Mouse (Mus musculus) lung, embryonic 16.5 days (tissue): ENCODE measurements around the gene Agbl1. TPM values are rescaled to one million over a fixed set of nuclear protein-coding genes. Genes with fewer than 3 reads are reported as not detected.
A peak's percentile ranks its signal among the peaks of the same experiment; 100 is the strongest.

Experiments
- ATAC-seq: fragments of 200-750 bp; cut with Nextera tagmentation; 2 replicates; pipeline ENCODE4 v1.8.0; 2017; ENCODE audit warnings: low read depth, mild to moderate bottlenecking, moderate library complexity
- H3K27ac ChIP-seq: fragments of 300-500 bp; sonication (generic); 2 replicates; pipeline ENCODE4 v1.5.1; 2014; ENCODE audit warnings: mild to moderate bottlenecking, control low read depth, low read length
- H3K27me3 ChIP-seq: fragments of 300-500 bp; sonication (generic); 2 replicates; pipeline ENCODE4 v1.6.1; 2014; ENCODE audit warnings: low read depth, low read length, mixed read lengths; ENCODE audit not compliant: control insufficient read depth, insufficient read depth
- H3K36me3 ChIP-seq: fragments of 300-500 bp; sonication (generic); 2 replicates; pipeline ENCODE4 v1.6.1; 2014; ENCODE audit warnings: low read length; ENCODE audit not compliant: control insufficient read depth, insufficient read depth
- H3K4me1 ChIP-seq: fragments of 300-500 bp; sonication (generic); replicated peaks from 2 replicates; pipeline ENCODE4 v1.6.1; 2014; ENCODE audit warnings: low read length, mixed read lengths; ENCODE audit not compliant: control insufficient read depth, insufficient read depth
- H3K4me2 ChIP-seq: fragments of 300-500 bp; sonication (generic); 2 replicates; pipeline ENCODE4 v1.6.1; 2014; ENCODE audit warnings: low read depth, low read length, control low read depth
- H3K4me3 ChIP-seq: fragments of 300-500 bp; sonication (generic); 2 replicates; pipeline ENCODE4 v1.5.1; 2014; ENCODE audit warnings: mild to moderate bottlenecking, low read length, control low read depth
- H3K9ac ChIP-seq: fragments of 300-500 bp; sonication (generic); 2 replicates; pipeline ENCODE4 v1.6.1; 2014; ENCODE audit warnings: low read length, control low read depth
- H3K9me3 ChIP-seq: fragments of 300-500 bp; sonication (generic); 2 replicates; pipeline ENCODE4 v1.6.1; 2016; ENCODE audit warnings: low read length; ENCODE audit not compliant: control insufficient read depth
- WGBS: fragments of 180-500 bp; shearing (Covaris S2); extraction: QIAGEN DNeasy Blood & Tissue Kit; methylation state at CpG from one replicate; pipeline ENCODE4 v1.1.7; 2014; 5-methylcytosine and 5-hydroxymethylcytosine counted together
- polyA plus RNA-seq: library from polyadenylated mRNA; unstranded; fragments of >200 nt; fragmentation: Nextera tagmentation; extraction: Ambion mirVana; gene quantifications from 2 replicates; pipeline ENCODE4 v1.2.1, GENCODE M21; 2015

The Agbl1 gene
- polyA plus RNA-seq, 1 experiment from 2014 or later, result not detected

DNA sequence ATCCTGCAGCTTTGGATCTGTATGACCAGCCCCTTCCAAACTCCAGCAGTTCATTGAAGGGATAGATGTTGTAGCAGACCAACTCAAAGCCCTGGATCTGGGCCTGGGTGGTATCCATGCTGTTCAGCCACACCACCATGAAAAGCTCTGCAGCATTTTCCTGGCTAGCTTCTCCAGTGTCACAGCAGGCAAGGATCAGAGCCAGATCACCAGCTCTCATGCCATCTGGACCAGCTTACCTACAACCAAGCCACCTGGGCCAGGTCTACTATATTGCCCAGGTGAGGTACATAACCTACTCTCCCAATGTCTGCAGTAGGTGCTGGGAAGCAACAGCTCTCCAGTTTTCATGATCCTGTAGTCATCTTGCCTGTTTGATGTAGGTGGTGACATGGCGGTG lies 884.3 kb downstream of the Agbl1 start:
- no peak overlapping the region for H3K27ac ChIP-seq
- ATAC-seq, result no peak
- 100% methylated on average over 1 of the region's 1 CpGs for WGBS
- no peak overlapping the region for H3K4me2 ChIP-seq
- no peaks in the 10 kb centered on the region for H3K4me1 ChIP-seq
- H3K27me3 ChIP-seq, result no peaks in the 10 kb centered on the region
- no peak overlapping the region for H3K4me3 ChIP-seq
- no peak overlapping the region for H3K9ac ChIP-seq
- no peaks in the 10 kb centered on the region for H3K36me3 ChIP-seq
- H3K9me3 ChIP-seq, result no peaks in the 10 kb centered on the region

DNA sequence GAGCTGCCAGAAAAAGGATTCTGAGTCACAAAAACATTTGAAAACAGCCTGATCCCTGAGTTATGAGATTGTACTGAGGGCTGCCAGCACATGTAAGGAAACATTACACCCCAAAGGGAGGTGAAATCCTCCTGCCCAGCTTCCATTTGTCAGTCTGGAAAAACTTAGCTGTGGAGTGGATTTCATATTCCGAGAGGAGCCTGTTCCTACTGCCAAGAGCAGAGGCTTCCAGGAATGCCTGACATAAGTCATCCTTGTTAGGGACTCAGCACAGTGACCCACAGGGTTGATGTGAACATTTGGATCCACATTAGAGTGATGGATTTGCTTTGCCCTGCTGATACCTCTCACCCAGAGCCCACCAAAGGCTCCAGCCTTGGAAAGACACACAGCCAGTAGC lies 899.4 kb downstream of the Agbl1 start:
- Histone ChIP-seq H3K9me3 (no peaks in the 10 kb centered on the region), H3K36me3 (no peaks in the 10 kb centered on the region), H3K4me2 (no peak overlapping the region), H3K4me1 (peaks cover 10% of the 10 kb centered on the region; the same call in 1 of the 2 replicates), H3K27me3 (no peaks in the 10 kb centered on the region), H3K27ac (no peak overlapping the region), H3K4me3 (no peak overlapping the region), H3K9ac (no peak overlapping the region)
- no peak for ATAC-seq
- 18% methylated on average over 1 of the region's 1 CpGs for WGBS

DNA sequence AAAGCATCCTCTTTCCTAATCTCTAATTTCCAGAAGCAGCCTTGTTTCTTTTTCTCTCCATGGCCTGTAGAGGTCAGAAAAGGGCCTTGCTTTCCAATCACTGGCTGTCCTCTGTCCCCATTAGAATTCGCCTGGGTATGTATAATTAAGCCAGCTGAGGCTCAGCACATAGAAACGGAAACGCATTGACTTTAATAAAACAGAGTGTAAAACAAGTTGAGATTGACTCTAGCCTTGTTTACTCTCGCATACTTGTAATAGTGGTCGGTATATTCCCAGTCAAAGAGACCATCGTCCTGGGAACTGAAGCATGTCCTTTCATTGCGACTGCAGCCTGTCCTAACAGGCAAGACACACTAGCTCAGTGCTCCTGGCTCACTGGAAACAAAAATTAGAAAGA lies 902.3 kb downstream of the Agbl1 start:
- whole genome bisulfite sequencing, result 19% methylated on average over 7 of the region's 7 CpGs
- no peaks in the 10 kb centered on the region for H3K27me3 ChIP-seq
- no peaks in the 10 kb centered on the region for H3K36me3 ChIP-seq
- H3K4me1 ChIP-seq, result peaks cover 10% of the 10 kb centered on the region; the same call in 1 of the 2 replicates
- H3K9me3 ChIP-seq, result no peaks in the 10 kb centered on the region
- no peak overlapping the region for H3K4me3 ChIP-seq
- no peak overlapping the region for H3K4me2 ChIP-seq
- ATAC-seq, result peak; percentile 53; the same call in 1 of the 2 replicates
- H3K27ac ChIP-seq, result no peak overlapping the region
- H3K9ac ChIP-seq, result no peak overlapping the region

DNA sequence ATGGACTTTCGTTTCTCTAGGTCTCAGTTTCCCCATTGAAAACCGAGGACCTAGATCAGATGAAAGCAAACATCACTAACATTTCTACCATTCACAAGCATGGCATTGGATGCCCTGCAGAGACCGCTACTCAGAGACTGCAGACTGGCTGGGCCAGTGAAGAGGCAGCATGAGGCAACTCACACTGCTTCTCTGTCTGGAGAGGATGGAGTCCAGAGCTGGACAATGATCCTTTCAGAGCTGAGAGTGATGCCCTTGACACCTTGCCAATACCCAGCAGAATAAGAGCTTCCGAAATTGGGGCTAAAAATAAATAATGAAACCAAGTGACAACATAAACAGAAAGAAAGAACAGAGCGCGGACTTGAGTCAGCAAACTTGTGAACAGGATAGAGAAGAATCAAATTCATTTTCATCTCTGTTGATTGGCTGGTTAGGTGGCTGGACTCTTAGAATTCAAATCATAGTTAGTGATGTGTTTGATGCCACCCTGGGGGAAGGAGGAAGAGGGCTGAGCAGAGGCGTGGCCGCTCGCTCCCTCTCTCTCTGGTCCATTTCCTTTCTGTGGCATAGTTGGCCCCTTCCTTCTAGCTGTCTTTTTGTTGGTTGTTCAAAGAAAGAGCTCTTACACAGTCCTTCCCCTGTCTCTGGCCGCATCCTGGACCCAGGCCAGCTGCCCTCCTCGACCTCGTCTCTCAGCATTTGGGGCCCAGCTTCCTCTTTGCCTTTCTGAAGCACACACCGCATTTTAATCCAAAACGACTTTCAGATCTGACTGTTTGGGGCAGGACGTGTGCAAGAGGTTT lies 903.1 kb downstream of the Agbl1 start:
- Histone ChIP-seq H3K27ac (no peak overlapping the region), H3K4me2 (peak overlapping the region; percentile 3; the same call in 1 of the 2 replicates), H3K27me3 (no peaks in the 10 kb centered on the region), H3K36me3 (no peaks in the 10 kb centered on the region), H3K4me3 (no peak overlapping the region), H3K4me1 (peaks cover 10% of the 10 kb centered on the region; the same call in 1 of the 2 replicates), H3K9me3 (no peaks in the 10 kb centered on the region), H3K9ac (no peak overlapping the region)
- WGBS, result 33% methylated on average over 15 of the region's 15 CpGs
- ATAC-seq, result peak; percentile 77

DNA sequence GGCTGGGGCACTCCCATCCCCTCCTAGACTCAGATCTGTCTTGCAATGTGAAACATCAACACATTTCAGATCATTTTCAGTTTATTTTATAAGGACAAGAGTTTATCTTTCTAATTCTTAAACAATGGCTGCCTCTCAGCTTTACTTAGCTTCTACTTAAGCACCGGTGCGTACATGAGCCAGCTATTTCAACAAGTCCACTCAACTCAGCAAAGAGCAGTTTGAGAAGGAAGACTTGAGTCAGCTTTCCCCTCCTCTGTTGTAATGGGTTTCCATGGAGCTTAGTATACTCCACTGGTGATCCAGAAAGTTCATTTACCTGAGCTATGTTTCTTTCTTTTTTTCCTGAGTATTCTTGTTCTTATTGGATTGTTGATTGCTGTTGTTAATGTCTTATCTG lies 905.2 kb downstream of the Agbl1 start:
- no peaks in the 10 kb centered on the region for H3K27me3 ChIP-seq
- no peak overlapping the region for H3K27ac ChIP-seq
- no peaks in the 10 kb centered on the region for H3K9me3 ChIP-seq
- peak; percentile 70; the same call in 1 of the 2 replicates for ATAC-seq
- H3K4me1 ChIP-seq, result peaks cover 10% of the 10 kb centered on the region; the same call in 1 of the 2 replicates
- WGBS, result 41% methylated on average over 2 of the region's 2 CpGs
- H3K4me2 ChIP-seq, result no peak overlapping the region
- no peak overlapping the region for H3K4me3 ChIP-seq
- H3K9ac ChIP-seq, result no peak overlapping the region
- H3K36me3 ChIP-seq, result no peaks in the 10 kb centered on the region

DNA sequence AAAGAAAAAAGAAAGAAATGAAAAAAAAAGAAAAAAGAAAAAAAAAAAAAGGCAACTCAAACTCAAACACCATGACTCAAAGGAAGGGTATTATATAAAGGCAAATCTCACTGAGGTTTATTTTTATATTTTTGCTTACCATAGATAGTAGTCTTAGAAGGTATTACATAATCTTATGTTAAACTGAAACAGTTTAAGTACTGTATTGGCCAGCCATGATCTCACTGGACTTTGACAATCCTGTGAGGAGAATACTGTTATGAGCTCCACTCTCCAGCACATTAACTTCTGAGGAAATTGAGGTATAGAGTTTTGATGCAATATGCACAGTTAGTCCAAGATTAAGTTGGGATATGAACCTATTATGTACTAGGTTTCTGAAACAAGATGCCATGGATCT lies 909.0 kb downstream of the Agbl1 start:
- no peaks in the 10 kb centered on the region for H3K27me3 ChIP-seq
- no peak overlapping the region for H3K9ac ChIP-seq
- no peaks in the 10 kb centered on the region for H3K4me1 ChIP-seq
- no peaks in the 10 kb centered on the region for H3K36me3 ChIP-seq
- H3K4me2 ChIP-seq, result no peak overlapping the region
- no peaks in the 10 kb centered on the region for H3K9me3 ChIP-seq
- H3K27ac ChIP-seq, result no peak overlapping the region
- H3K4me3 ChIP-seq, result no peak overlapping the region
- no peak for ATAC-seq

DNA sequence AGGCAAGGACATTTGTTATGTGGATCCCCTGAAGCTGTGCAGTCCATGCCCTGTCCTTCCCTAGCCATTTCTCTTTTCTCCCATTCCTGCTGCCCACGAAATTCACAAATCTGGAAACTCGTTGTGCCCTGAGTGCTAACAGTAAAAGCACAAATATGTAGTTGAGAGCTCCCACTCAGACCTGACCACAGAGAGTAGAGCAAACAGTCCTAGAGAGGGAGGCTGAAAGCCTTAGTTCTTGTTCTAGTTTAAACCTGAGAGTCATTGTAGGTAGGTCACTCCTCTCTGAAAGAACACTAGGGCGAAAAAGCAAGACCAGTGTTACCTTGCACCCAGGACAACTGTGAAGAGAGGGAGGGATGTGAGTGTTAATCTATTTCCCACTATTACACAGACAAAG lies 917.8 kb downstream of the Agbl1 start:
- H3K9ac ChIP-seq, result no peak overlapping the region
- 56% methylated on average over 3 of the region's 3 CpGs for WGBS
- ATAC-seq, result peak; percentile 86
- no peak overlapping the region for H3K27ac ChIP-seq
- no peaks in the 10 kb centered on the region for H3K36me3 ChIP-seq
- H3K4me3 ChIP-seq, result no peak overlapping the region
- no peaks in the 10 kb centered on the region for H3K27me3 ChIP-seq
- no peaks in the 10 kb centered on the region; the same call in 1 of the 2 replicates for H3K4me1 ChIP-seq
- no peak overlapping the region for H3K4me2 ChIP-seq
- H3K9me3 ChIP-seq, result no peaks in the 10 kb centered on the region

DNA sequence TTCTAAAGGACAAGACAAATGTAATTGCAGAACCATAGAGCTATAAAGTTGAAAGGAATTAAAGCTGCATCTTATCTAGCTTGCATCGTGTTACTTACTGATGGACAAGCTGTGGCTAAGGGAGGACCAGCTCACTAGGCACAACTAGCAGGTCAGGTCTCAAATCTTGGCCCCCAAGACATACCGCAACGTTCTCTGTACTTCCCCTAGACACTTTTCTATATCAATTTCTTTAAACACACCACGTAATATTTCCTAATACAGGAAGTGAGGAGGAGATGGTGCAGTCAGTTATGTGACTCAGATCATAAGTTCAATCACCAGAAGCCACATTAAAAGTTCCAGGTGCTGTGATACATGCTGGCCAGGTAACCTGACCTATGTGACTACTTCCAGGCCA lies 919.1 kb downstream of the Agbl1 start:
- Histone ChIP-seq H3K4me3 (no peak overlapping the region), H3K36me3 (no peaks in the 10 kb centered on the region), H3K27me3 (no peaks in the 10 kb centered on the region), H3K27ac (no peak overlapping the region), H3K9ac (no peak overlapping the region), H3K4me1 (no peaks in the 10 kb centered on the region; the same call in 1 of the 2 replicates), H3K9me3 (no peaks in the 10 kb centered on the region), H3K4me2 (no peak overlapping the region)
- 53% methylated on average over 4 of the region's 4 CpGs for WGBS
- no peak for ATAC-seq

DNA sequence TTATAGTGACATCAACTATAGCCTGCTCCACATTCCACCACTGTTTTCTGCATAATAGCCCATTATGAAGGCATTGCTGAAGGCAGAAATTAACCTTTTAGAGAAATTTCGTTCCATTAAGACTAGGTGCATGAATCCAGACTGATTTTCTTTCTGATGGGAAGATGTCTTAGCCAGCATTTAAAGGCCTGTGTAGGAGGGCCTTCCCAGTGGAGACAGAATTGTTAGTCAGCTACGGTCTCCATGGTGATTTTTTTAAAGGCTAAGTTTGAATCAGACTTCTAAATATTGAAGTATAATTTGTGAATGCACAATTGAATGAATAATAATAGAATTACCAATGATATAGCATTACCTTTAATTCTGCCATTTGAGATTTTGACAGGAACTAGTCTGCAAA lies 920.2 kb downstream of the Agbl1 start:
- no peak overlapping the region for H3K4me2 ChIP-seq
- no peak overlapping the region for H3K9ac ChIP-seq
- H3K4me1 ChIP-seq, result no peaks in the 10 kb centered on the region; the same call in 1 of the 2 replicates
- 79% methylated on average over 2 of the region's 2 CpGs for WGBS
- no peak overlapping the region for H3K27ac ChIP-seq
- no peak for ATAC-seq
- H3K27me3 ChIP-seq, result no peaks in the 10 kb centered on the region
- H3K36me3 ChIP-seq, result no peaks in the 10 kb centered on the region
- H3K9me3 ChIP-seq, result no peaks in the 10 kb centered on the region
- no peak overlapping the region for H3K4me3 ChIP-seq
